In genomic region chr8:120471752-120472151, GRCm38 (mm10) we compare ENCODE assay signal across 9 mouse cellular contexts.
DNase-seq lines count a peak whose midpoint lies in the region; ATAC-seq and TF ChIP-seq lines count a peak whose summit lies in the region.
"Had no signal": no experiment of that assay in that cellular context is flagged by ENCODE, and none has a peak within 500 bp of the region (broad histone marks: within the 10 kb centered on the region; RNA-seq: fewer than 3 reads in every experiment).

No protein-coding gene starts in this region.

- no peak overlapping the region for H3K4me3 ChIP-seq in heart, embryonic 14.5 days (ENCODE audit: control insufficient read depth in 1 of 2, insufficient read depth in 1 of 2, low read depth in 1 of 2, low read length in 2 of 2)
- H3K4me3 ChIP-seq in embryonic facial prominence, embryonic 10.5 days, result 0 out of 2 replicates have a peak overlapping the region, but pooled peaks have one; percentile 11
- no peak overlapping the region for H3K4me3 ChIP-seq in forebrain, embryonic 16.5 days (replicated peaks; ENCODE audit: low read length)
- H3K4me3 ChIP-seq in midbrain, embryonic 11.5 days (ENCODE audit: low read depth, low read length), result no peak overlapping the region
- H3K4me3 ChIP-seq in left cerebral cortex, adult 2 months, result no peak overlapping the region

- peaks cover 48 to 53% of the 10 kb centered on the region in 2 experiments for H3K4me1 ChIP-seq in heart, embryonic 14.5 days (ENCODE audit: control insufficient read depth in 2 of 2, insufficient read depth in 2 of 2, low read length in 2 of 2)
- H3K4me1 ChIP-seq in embryonic facial prominence, embryonic 10.5 days, result peaks cover 89% of the 10 kb centered on the region
- H3K4me1 ChIP-seq in forebrain, embryonic 16.5 days (replicated peaks; ENCODE audit: control insufficient read depth, insufficient read depth, low read length), result peaks cover 36% of the 10 kb centered on the region
- H3K4me1 ChIP-seq in midbrain, embryonic 11.5 days (ENCODE audit: control insufficient read depth, insufficient read depth, low read length), result peaks cover 48% of the 10 kb centered on the region

- intact Hi-C loops in left cerebral cortex, adult 2 months (cut with DNase I), result no loop called here

- WGBS in heart, embryonic 14.5 days, result 49% methylated on average over 2 of the region's 2 CpGs
- WGBS in embryonic facial prominence, embryonic 10.5 days, result 56% methylated on average over 2 of the region's 2 CpGs
- WGBS in forebrain, embryonic 16.5 days, result 61% methylated on average over 2 of the region's 2 CpGs
- 45% methylated on average over 2 of the region's 2 CpGs for WGBS in midbrain, embryonic 11.5 days

- H3K27me3 ChIP-seq in heart, embryonic 14.5 days (ENCODE audit: control insufficient read depth, insufficient read depth, low read length), result no peaks in the 10 kb centered on the region
- peaks cover 25% of the 10 kb centered on the region for H3K27me3 ChIP-seq in embryonic facial prominence, embryonic 10.5 days (replicated peaks; ENCODE audit: low read depth, poor library complexity, severe bottlenecking)
- no peaks in the 10 kb centered on the region for H3K27me3 ChIP-seq in forebrain, embryonic 16.5 days (replicated peaks; ENCODE audit: control insufficient read depth, insufficient read depth, low read length)
- H3K27me3 ChIP-seq in midbrain, embryonic 11.5 days (ENCODE audit: control insufficient read depth, insufficient read depth, low read length), result no peaks in the 10 kb centered on the region

- DNase-seq in heart, postnatal 4 days, result no peak
- no peak for DNase-seq in embryonic facial prominence, embryonic 10.5 days (ENCODE audit: low spot score)
- DNase-seq in midbrain, embryonic 11.5 days (ENCODE audit: low spot score, missing footprints), result no peak
- DNase-seq in left cerebral cortex, adult 2 months (ENCODE audit: extremely low spot score in 1 of 2, low spot score in 2 of 2), result no peak
- DNase-seq in adrenal gland, postnatal 4 days (ENCODE audit: low spot score in 2 of 2), result no peak
- no peak for DNase-seq in kidney, adult 11 months
- DNase-seq: adrenal gland, adult 8-10 months had no signal

- no peak for ATAC-seq in heart, embryonic 14.5 days (ENCODE audit: insufficient number of reproducible peaks, insufficient read depth, low FRiP score, low read depth)
- no peak for ATAC-seq in forebrain, embryonic 16.5 days
- no peak for ATAC-seq in midbrain, embryonic 11.5 days (ENCODE audit: low FRiP score)

- no peaks in the 10 kb centered on the region for H3K36me3 ChIP-seq in heart, embryonic 14.5 days (ENCODE audit: control insufficient read depth, insufficient read depth, low read length)
- no peaks in the 10 kb centered on the region for H3K36me3 ChIP-seq in embryonic facial prominence, embryonic 10.5 days (replicated peaks)
- no peaks in the 10 kb centered on the region for H3K36me3 ChIP-seq in forebrain, embryonic 16.5 days (ENCODE audit: control insufficient read depth, insufficient read depth)
- no peaks in the 10 kb centered on the region for H3K36me3 ChIP-seq in midbrain, embryonic 11.5 days (ENCODE audit: control insufficient read depth, insufficient read depth, low read length)

- no peaks in the 10 kb centered on the region for H3K9me3 ChIP-seq in heart, embryonic 14.5 days (ENCODE audit: control insufficient read depth, low read length)
- no peaks in the 10 kb centered on the region for H3K9me3 ChIP-seq in embryonic facial prominence, embryonic 10.5 days
- H3K9me3 ChIP-seq in forebrain, embryonic 16.5 days (ENCODE audit: control insufficient read depth, low read length), result no peaks in the 10 kb centered on the region
- H3K9me3 ChIP-seq in midbrain, embryonic 11.5 days (ENCODE audit: control insufficient read depth, low read length), result no peaks in the 10 kb centered on the region

- peak overlapping the region; percentile 46 for H3K4me2 ChIP-seq in heart, embryonic 14.5 days (ENCODE audit: low read length)
- H3K4me2 ChIP-seq in forebrain, embryonic 16.5 days (ENCODE audit: low read length), result no peak overlapping the region
- no peak overlapping the region; the same call in 1 of the 2 replicates for H3K4me2 ChIP-seq in midbrain, embryonic 11.5 days

- H3K27ac ChIP-seq in heart, embryonic 14.5 days (replicated peaks in 1 of 2; ENCODE audit: control insufficient read depth in 1 of 2, insufficient read depth in 1 of 2, low read depth in 2 of 2, low read length in 2 of 2), result peak overlapping the region in 1 of 2 experiments; percentile 73; a peak in 1 of 4 replicates
- H3K27ac ChIP-seq in embryonic facial prominence, embryonic 10.5 days (replicated peaks), result peak overlapping the region; percentile 32; the same call in 1 of the 2 replicates
- H3K27ac ChIP-seq in forebrain, embryonic 16.5 days (ENCODE audit: low read length), result peak overlapping the region; percentile 87
- peak overlapping the region; percentile 58 for H3K27ac ChIP-seq in midbrain, embryonic 11.5 days (ENCODE audit: low read depth, low read length)
- no peak overlapping the region for H3K27ac ChIP-seq in left cerebral cortex, adult 2 months

- TF ChIP-seq CTCF in left cerebral cortex, adult 2 months (IDR thresholded peaks at IDR 0.05), result no peak

- no peak overlapping the region for H3K9ac ChIP-seq in heart, embryonic 14.5 days (ENCODE audit: low read length)
- H3K9ac ChIP-seq in forebrain, embryonic 16.5 days (replicated peaks; ENCODE audit: low read depth, low read length), result no peak overlapping the region
- 0 out of 2 replicates have a peak overlapping the region, but pooled peaks have one; percentile 14 for H3K9ac ChIP-seq in midbrain, embryonic 11.5 days (ENCODE audit: low read length)
